Mouse (Mus musculus) C2C12 (cell line): ENCODE measurements at regions not wholly inside any gene's neighbourhood (a gene's known extent, or its start where the extent isn't known, plus 50 kb on each side); places are given as distances from the start of the nearest gene placed in this dataset.

Experiments
- CTCF ChIP-seq: IDR thresholded peaks from one replicate; pipeline ENCODE4 v1.5.1; 2011; ENCODE audit not compliant: control insufficient read depth, insufficient read depth, insufficient read length
- MYOG ChIP-seq: IDR thresholded peaks from one replicate; pipeline ENCODE4 v1.6.1; 2011; ENCODE audit not compliant: control insufficient read depth, insufficient read length; ENCODE audit errors: extremely low read depth

DNA sequence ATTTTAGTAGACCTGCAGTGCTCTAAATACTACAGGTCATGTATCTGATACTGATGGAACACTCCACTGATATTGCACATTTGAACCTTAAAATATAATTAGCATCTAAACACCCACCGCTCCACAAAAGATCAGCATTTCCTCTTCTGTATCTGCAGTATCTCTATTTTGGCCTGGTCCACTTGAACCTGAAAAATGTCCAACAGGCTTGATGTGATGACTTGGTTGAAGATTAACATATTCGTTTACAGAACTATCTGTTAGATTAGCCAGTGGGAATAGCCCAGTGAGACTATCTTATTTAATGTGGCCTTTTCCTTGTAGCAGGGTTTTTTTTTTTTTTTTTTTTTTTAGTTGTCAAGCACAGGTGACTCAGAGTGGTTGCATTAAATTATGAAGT is 434.4 kb upstream of the Adamts16 start:
- TF ChIP-seq MYOG (no peak), CTCF (no peak)
